Mouse (Mus musculus): Measurements from ENCODE around the gene Homer1. TPM values are rescaled to one million over a fixed set of nuclear protein-coding genes. Genes with fewer than 3 reads are reported as not detected.

Homer1 gene
- polyA plus RNA-seq, 1 experiment = not detected

DNA sequence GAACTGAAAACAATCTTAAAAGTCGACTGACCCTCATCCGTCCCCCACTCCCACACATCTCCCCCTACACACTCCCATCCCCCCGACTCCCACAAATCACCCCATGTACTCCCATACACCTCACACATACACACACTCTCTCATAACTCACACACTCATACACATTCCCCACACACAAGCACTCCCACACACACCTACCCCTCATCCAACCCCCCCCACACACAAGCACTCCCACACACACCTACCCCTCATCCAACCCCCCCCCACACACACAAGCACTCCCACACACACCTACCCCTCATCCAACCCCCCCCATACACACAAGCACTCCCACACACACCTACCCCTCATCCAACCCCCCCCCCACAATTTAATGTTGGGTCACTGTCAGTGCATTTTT is 140.7 kb downstream of the Homer1 start:
- H3K27ac ChIP-seq (ENCODE audit: insufficient read depth, low read depth, low read length) = no peak overlapping the region
- no peak overlapping the region for H3K4me3 ChIP-seq (ENCODE audit: insufficient read depth, low read depth, low read length)
- H3K4me1 ChIP-seq (ENCODE audit: control insufficient read depth, insufficient read depth, low read length) = peaks cover 2% of the 10 kb centered on the region; the same call in 1 of the 2 replicates
- TF ChIP-seq CTCF (IDR thresholded peaks at IDR 0.05; ENCODE audit: insufficient read depth, low read depth, low read length) (no peak), POLR2A (IDR thresholded peaks at IDR 0.05; ENCODE audit: insufficient read depth, low read depth, low read length) (no peak)
- 92% methylated on average over 3 of the region's 3 CpGs for WGBS

DNA sequence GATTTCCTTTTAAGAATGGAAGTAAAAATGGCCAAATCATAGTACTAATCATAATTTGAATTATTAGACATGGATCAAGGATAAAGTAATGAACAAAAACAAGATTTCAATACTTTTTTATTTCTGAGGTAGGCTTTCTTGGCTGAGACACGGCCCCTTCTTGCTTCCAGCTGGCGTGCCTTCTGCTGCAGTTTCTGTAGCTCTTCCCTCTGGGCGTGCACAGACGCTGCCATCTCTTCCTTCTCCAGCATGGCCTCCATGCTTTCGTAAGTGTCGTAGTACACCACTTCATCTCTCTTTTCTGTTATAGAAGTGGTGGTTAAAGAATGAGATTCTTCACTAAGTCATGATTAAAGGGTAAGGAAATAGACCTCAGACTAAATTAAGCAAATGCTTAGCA is 153.8 kb downstream of the Homer1 start:
- WGBS = 61% methylated on average over 6 of the region's 6 CpGs
- H3K4me3 ChIP-seq (ENCODE audit: insufficient read depth, low read depth, low read length) = no peak overlapping the region
- no peak for TF ChIP-seq POLR2A (IDR thresholded peaks at IDR 0.05; ENCODE audit: insufficient read depth, low read depth, low read length)
- TF ChIP-seq CTCF (IDR thresholded peaks at IDR 0.05; ENCODE audit: insufficient read depth, low read depth, low read length) = no peak
- no peak overlapping the region for H3K27ac ChIP-seq (ENCODE audit: insufficient read depth, low read depth, low read length)
- peaks cover 4% of the 10 kb centered on the region; the same call in 1 of the 2 replicates for H3K4me1 ChIP-seq (ENCODE audit: control insufficient read depth, insufficient read depth, low read length)

Other genes with a start within 250 kb of the Homer1 start
- gene Cmya5, start 154.9 kb upstream of the Homer1 start, polyA plus RNA-seq (2012; ENCODE audit: insufficient read depth, insufficient read length, low replicate concordance, missing spikeins) = not detected in 2 replicates
- not detected in 2 replicates for gene Tent2, start 107.2 kb upstream of the Homer1 start, polyA plus RNA-seq (2012; ENCODE audit: insufficient read depth, insufficient read length, low replicate concordance, missing spikeins)
- 52.0 TPM in 1 of 2 replicates, not detected in the other for gene Jmy, start 200.2 kb downstream of the Homer1 start, polyA plus RNA-seq (2012; ENCODE audit: insufficient read depth, insufficient read length, low replicate concordance, missing spikeins)